Mouse (Mus musculus): ENCODE results near the gene Dbnl.

DNA sequence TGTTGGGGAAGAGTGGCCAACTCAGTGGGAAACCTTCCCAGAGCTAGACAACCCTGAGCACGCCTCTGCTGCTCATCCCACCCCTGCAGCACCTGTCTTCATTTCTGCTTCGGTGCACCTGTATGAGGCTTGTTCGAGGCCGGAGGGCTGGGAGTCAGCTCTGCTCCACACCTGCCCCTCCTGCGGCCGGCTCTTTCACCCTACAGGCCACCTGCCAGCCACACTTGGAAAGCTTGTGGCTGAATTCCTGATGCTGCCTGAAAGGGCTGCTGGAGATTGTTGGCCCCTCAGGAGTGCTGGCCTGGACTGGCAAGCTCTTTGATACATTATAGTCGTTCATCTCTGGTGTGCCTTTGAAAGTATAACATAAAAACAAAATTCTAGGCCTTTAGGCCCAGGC, 52.1 kb downstream of the Dbnl start:
- TF ChIP-seq CTCF (IDR thresholded peaks at IDR 0.05; ENCODE audit: extremely low read depth, insufficient read length, insufficient replicate concordance, low read depth, low read length): no peak
- no peak for TF ChIP-seq POLR2A (IDR thresholded peaks at IDR 0.05; ENCODE audit: low read depth, low read length)

Data from small intestine, adult 2 months (tissue).